Mouse (Mus musculus) forebrain, embryonic 10.5 days (tissue): ENCODE measurements around the gene Ppp3cb. TPM values are rescaled to one million over a fixed set of nuclear protein-coding genes. Genes with fewer than 3 reads are reported as not detected.

ENCODE experiments used
- DNase-seq: peaks from one replicate; pipeline ENCODE4 v3.0.0-alpha.2; 2017; ENCODE audit warnings: low spot score; ENCODE audit errors: extremely low spot score
- H3K27ac ChIP-seq: fragments of 300-500 bp; sonication (generic); 2 replicates; pipeline ENCODE4 v1.5.1; 2016; ENCODE audit warnings: mild to moderate bottlenecking
- H3K27me3 ChIP-seq: fragments of 300-500 bp; sonication (generic); 2 replicates; pipeline ENCODE4 v1.6.1; 2016; ENCODE audit warnings: mild to moderate bottlenecking; ENCODE audit not compliant: poor library complexity, severe bottlenecking
- H3K36me3 ChIP-seq: fragments of 300-500 bp; sonication (generic); replicated peaks from 2 replicates; pipeline ENCODE4 v1.6.1; 2016; ENCODE audit warnings: mild to moderate bottlenecking, moderate library complexity
- H3K4me1 ChIP-seq: fragments of 300-500 bp; sonication (generic); 2 replicates; pipeline ENCODE4 v1.6.1; 2016
- H3K4me3 ChIP-seq: fragments of 300-500 bp; sonication (generic); 2 replicates; pipeline ENCODE4 v1.5.1; 2016; ENCODE audit warnings: mild to moderate bottlenecking, moderate library complexity
- H3K9me3 ChIP-seq: fragments of 300-500 bp; sonication (generic); 2 replicates; pipeline ENCODE4 v1.6.1; 2016; ENCODE audit warnings: mild to moderate bottlenecking, moderate library complexity
- WGBS: fragments of 180-500 bp; shearing (Covaris S2); methylation state at CpG from one replicate; pipeline ENCODE4 v1.1.7; 2016; 5-methylcytosine and 5-hydroxymethylcytosine counted together
- polyA plus RNA-seq: library from polyadenylated mRNA; unstranded; fragments of >200 nt; fragmentation: Nextera tagmentation; extraction: Ambion mirVana; gene quantifications from 2 replicates; pipeline ENCODE4 v1.2.1, GENCODE M21; 2016

The Ppp3cb gene
- polyA plus RNA-seq, 1 experiment from 2014 or later = 48.5 TPM

- no peak for DNase-seq
- 39% methylated on average over 4 of the region's 4 CpGs for WGBS
- H3K9me3 ChIP-seq = no peaks in the 10 kb centered on the region
- H3K4me3 ChIP-seq = no peak overlapping the region
- H3K4me1 ChIP-seq = peaks cover 39% of the 10 kb centered on the region
- H3K27ac ChIP-seq = no peak overlapping the region
- H3K27me3 ChIP-seq = peaks cover 15% of the 10 kb centered on the region
- no peaks in the 10 kb centered on the region for H3K36me3 ChIP-seq
These were observed 68.9 kb downstream of the Ppp3cb start for GRCm38 (mm10) chr14:20477261-20478025.

GRCm38 (mm10) chr14:20460216-20460615 lies 86.2 kb downstream of the Ppp3cb start:
- H3K27me3 ChIP-seq = no peaks in the 10 kb centered on the region
- H3K4me1 ChIP-seq = no peaks in the 10 kb centered on the region
- WGBS = 84% methylated on average over 14 of the region's 14 CpGs
- no peak overlapping the region for H3K27ac ChIP-seq
- no peak for DNase-seq
- H3K36me3 ChIP-seq = peaks cover 27% of the 10 kb centered on the region
- no peak overlapping the region for H3K4me3 ChIP-seq
- no peaks in the 10 kb centered on the region for H3K9me3 ChIP-seq

- WGBS = 96% methylated on average over 9 of the region's 9 CpGs
These were observed 88.0 kb downstream of the Ppp3cb start for GRCm38 (mm10) chr14:20458378-20458777.

GRCm38 (mm10) chr14:20452929-20453328 lies 93.4 kb downstream of the Ppp3cb start:
- Histone ChIP-seq H3K4me3 (no peak overlapping the region), H3K27ac (no peak overlapping the region), H3K4me1 (peaks cover 10% of the 10 kb centered on the region), H3K9me3 (no peaks in the 10 kb centered on the region), H3K27me3 (no peaks in the 10 kb centered on the region), H3K36me3 (no peaks in the 10 kb centered on the region)
- 94% methylated on average over 5 of the region's 5 CpGs for WGBS
- no peak for DNase-seq

More at GRCm38 (mm10) chr14:20458378-20458777, 88.0 kb downstream of the Ppp3cb start:
- H3K27ac ChIP-seq = no peak overlapping the region
- no peaks in the 10 kb centered on the region for H3K4me1 ChIP-seq
- H3K36me3 ChIP-seq = peaks cover 19% of the 10 kb centered on the region
- no peaks in the 10 kb centered on the region for H3K9me3 ChIP-seq
- H3K4me3 ChIP-seq = no peak overlapping the region
- DNase-seq = no peak
- H3K27me3 ChIP-seq = no peaks in the 10 kb centered on the region

- Histone ChIP-seq H3K27ac (peak within 1 kb of the TSS; percentile 8; the same call in 1 of the 2 replicates), H3K9me3 (no peaks in the 10 kb centered on the region), H3K4me1 (peaks cover 10% of the 10 kb centered on the region), H3K36me3 (no peaks in the 10 kb centered on the region), H3K27me3 (no peaks in the 10 kb centered on the region), H3K4me3 (peak within 1 kb of the TSS; percentile 54)
- DNase-seq = peak; percentile 68
- WGBS = 2% methylated on average over 15 of the region's 15 CpGs
These were observed 94.5 kb downstream of the Ppp3cb start, which contains the start of gene Cfap70 for GRCm38 (mm10) chr14:20451765-20452331. TSS of gene Cfap70 (minus strand) at chr14:20452226.

GRCm38 (mm10) chr14:20451302-20451701 lies 95.1 kb downstream of the Ppp3cb start:
- WGBS = 16% methylated on average over 2 of the region's 2 CpGs
- no peak overlapping the region for H3K27ac ChIP-seq
- no peaks in the 10 kb centered on the region for H3K36me3 ChIP-seq
- H3K4me3 ChIP-seq = peak overlapping the region; percentile 54
- H3K9me3 ChIP-seq = no peaks in the 10 kb centered on the region
- peaks cover 10% of the 10 kb centered on the region for H3K4me1 ChIP-seq
- H3K27me3 ChIP-seq = no peaks in the 10 kb centered on the region
- no peak for DNase-seq

Other genes starting within 250 kb of the Ppp3cb start
- gene Ecd, start 198.5 kb downstream of the Ppp3cb start, polyA plus RNA-seq = 79.2 and 81.1 TPM in 2 replicates
- 45.7 and 48.3 TPM in 2 replicates for gene Fam149b, start 198.4 kb downstream of the Ppp3cb start, polyA plus RNA-seq
- 374 and 381 TPM in 2 replicates for gene Dnajc9, start 157.7 kb downstream of the Ppp3cb start, polyA plus RNA-seq
- 78.0 and 78.5 TPM in 2 replicates for gene Mrps16, start 152.9 kb downstream of the Ppp3cb start, polyA plus RNA-seq
- 0.55 and 1.3 TPM in 2 replicates for gene Cfap70, start 94.3 kb downstream of the Ppp3cb start, polyA plus RNA-seq
- gene Anxa7, start 66.4 kb downstream of the Ppp3cb start, polyA plus RNA-seq = 18.7 and 18.8 TPM in 2 replicates
- gene Mss51, start 49.7 kb downstream of the Ppp3cb start, polyA plus RNA-seq = 1.3 TPM in 2 replicates
- gene Usp54, start 94.5 kb upstream of the Ppp3cb start, polyA plus RNA-seq = 15.4 and 16.5 TPM in 2 replicates
- 0.12 and 0.15 TPM in 2 replicates for gene Myoz1, start 110.0 kb upstream of the Ppp3cb start, polyA plus RNA-seq
- 0.22 and 0.25 TPM in 2 replicates for gene Synpo2l, start 121.8 kb upstream of the Ppp3cb start, polyA plus RNA-seq
- 101 and 105 TPM in 2 replicates for gene Sec24c, start 127.7 kb upstream of the Ppp3cb start, polyA plus RNA-seq
- 15.7 and 16.0 TPM in 2 replicates for gene Fut11, start 148.4 kb upstream of the Ppp3cb start, polyA plus RNA-seq
- gene Chchd1, start 156.4 kb upstream of the Ppp3cb start, polyA plus RNA-seq = 252 and 261 TPM in 2 replicates
- gene Zswim8, start 161.0 kb upstream of the Ppp3cb start, polyA plus RNA-seq = 28.9 and 29.0 TPM in 2 replicates
- gene Ndst2, start 188.0 kb upstream of the Ppp3cb start, polyA plus RNA-seq = 23.5 and 24.3 TPM in 2 replicates
- gene Camk2g, start 247.5 kb upstream of the Ppp3cb start, polyA plus RNA-seq = 33.0 and 37.8 TPM in 2 replicates